Mouse (Mus musculus) embryonic facial prominence, embryonic 15.5 days (tissue): ENCODE measurements around the gene Shoc2. TPM values are rescaled to one million over a fixed set of nuclear protein-coding genes. Genes with fewer than 3 reads are reported as not detected.

Source experiments
- ATAC-seq: fragments of 200-750 bp; cut with Nextera tagmentation; 2 replicates; pipeline ENCODE4 v1.8.0; 2017; ENCODE audit warnings: low read depth, moderate TSS enrichment; ENCODE audit not compliant: insufficient number of reproducible peaks, low FRiP score, low TSS enrichment
- H3K27ac ChIP-seq: fragments of 300-500 bp; sonication (generic); replicated peaks from 2 replicates; pipeline ENCODE4 v1.5.1; 2015; ENCODE audit warnings: mild to moderate bottlenecking, inconsistent platforms
- H3K27me3 ChIP-seq: fragments of 300-500 bp; sonication (generic); 2 replicates; pipeline ENCODE4 v1.6.1; 2015; ENCODE audit warnings: inconsistent platforms
- H3K36me3 ChIP-seq: fragments of 300-500 bp; sonication (generic); 2 replicates; pipeline ENCODE4 v1.6.1; 2015; ENCODE audit warnings: mild to moderate bottlenecking, inconsistent platforms
- H3K4me1 ChIP-seq: fragments of 300-500 bp; sonication (generic); 2 replicates; pipeline ENCODE4 v1.6.1; 2015; ENCODE audit warnings: inconsistent platforms
- H3K4me2 ChIP-seq: fragments of 300-500 bp; sonication (generic); replicated peaks from 2 replicates; pipeline ENCODE4 v1.6.1; 2015; ENCODE audit warnings: mild to moderate bottlenecking, inconsistent platforms
- H3K4me3 ChIP-seq: fragments of 300-500 bp; sonication (generic); replicated peaks from 2 replicates; pipeline ENCODE4 v1.5.1; 2015; ENCODE audit warnings: mild to moderate bottlenecking, inconsistent platforms
- H3K9ac ChIP-seq: fragments of 300-500 bp; sonication (generic); 2 replicates; pipeline ENCODE4 v1.6.1; 2015; ENCODE audit warnings: inconsistent platforms
- H3K9me3 ChIP-seq: fragments of 300-500 bp; sonication (generic); replicated peaks from 2 replicates; pipeline ENCODE4 v1.6.1; 2016; ENCODE audit warnings: inconsistent platforms
- WGBS: fragments of 180-500 bp; shearing (Covaris S2); methylation state at CpG from one replicate; pipeline ENCODE4 v1.1.7; 2015; 5-methylcytosine and 5-hydroxymethylcytosine counted together
- polyA plus RNA-seq: library from polyadenylated mRNA; unstranded; fragments of >200 nt; fragmentation: Nextera tagmentation; extraction: Ambion mirVana; gene quantifications from 2 replicates; pipeline ENCODE4 v1.2.1, GENCODE M21; 2015

Shoc2 gene
- polyA plus RNA-seq, 1 experiment from 2014 or later = 48.0 TPM

DNA sequence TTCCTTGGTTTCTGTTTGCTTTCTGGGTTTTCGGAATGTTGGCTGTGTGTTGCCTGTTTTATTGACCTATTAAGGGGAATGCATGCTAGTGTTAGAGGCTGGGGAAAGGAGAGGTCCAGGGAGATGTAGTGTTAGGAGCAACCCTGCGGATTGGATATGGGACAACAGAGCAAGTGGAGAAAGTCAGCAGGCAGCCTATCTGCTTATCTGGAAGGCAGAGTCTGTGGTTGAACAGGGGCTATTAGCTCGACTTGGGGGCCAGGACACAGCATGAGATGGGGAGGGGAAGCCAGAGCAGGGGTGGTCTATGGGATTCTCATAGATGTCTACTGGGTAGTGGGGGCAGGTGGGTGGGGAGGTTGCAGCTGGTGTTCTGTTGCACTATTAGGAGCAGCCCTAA, 37.9 kb downstream of the Shoc2 start:
- Histone ChIP-seq H3K4me1 (peaks cover 7% of the 10 kb centered on the region), H3K36me3 (no peaks in the 10 kb centered on the region), H3K27ac (no peak overlapping the region), H3K9me3 (no peaks in the 10 kb centered on the region), H3K4me2 (no peak overlapping the region), H3K4me3 (no peak overlapping the region), H3K9ac (no peak overlapping the region), H3K27me3 (no peaks in the 10 kb centered on the region)
- no peak for ATAC-seq
- 67% methylated on average over 3 of the region's 3 CpGs for WGBS

DNA sequence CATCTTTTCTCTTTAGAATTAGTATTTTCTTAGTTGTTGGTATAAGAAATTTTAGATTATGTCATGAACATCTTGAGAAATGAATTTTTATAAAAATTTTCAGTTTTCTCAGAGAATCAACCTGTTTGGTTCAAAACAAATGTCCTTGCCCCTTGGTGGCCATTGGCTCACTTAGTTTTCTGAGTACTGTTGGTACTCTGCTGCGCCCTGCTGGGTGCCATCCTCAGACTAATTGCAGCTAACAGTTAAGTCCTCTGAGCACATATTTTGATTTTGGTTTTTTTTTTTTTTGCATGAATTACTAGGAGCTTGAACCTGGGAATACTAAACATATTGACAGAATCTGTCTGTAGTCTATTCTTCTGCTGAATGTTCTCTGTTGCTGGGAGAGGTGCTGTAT, 39.2 kb downstream of the Shoc2 start:
- no peak for ATAC-seq
- H3K4me2 ChIP-seq = no peak overlapping the region
- H3K27ac ChIP-seq = no peak overlapping the region
- 95% methylated on average over 1 of the region's 1 CpGs for WGBS
- H3K27me3 ChIP-seq = no peaks in the 10 kb centered on the region
- H3K4me1 ChIP-seq = peaks cover 7% of the 10 kb centered on the region
- H3K4me3 ChIP-seq = no peak overlapping the region
- peaks cover 8% of the 10 kb centered on the region for H3K36me3 ChIP-seq
- H3K9ac ChIP-seq = no peak overlapping the region
- H3K9me3 ChIP-seq = no peaks in the 10 kb centered on the region

DNA sequence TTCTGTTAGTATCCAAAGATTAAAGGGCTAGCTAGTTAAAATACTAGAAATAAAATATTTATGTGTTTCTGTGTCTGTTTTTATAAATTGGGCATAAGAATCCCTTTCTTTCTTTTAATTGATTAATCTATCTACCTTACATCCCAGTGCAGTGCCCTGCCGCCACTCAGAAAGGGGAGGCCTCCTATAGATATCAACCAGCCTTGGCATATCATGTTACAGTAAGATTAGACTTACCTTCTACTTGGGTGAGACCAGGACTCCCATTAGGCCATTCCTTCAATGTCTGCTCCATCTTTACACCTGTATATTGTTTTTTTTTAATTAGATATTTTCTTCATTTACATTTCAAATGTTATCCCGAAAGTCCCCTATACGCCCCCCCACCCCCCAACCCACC, 40.5 kb downstream of the Shoc2 start:
- Histone ChIP-seq H3K4me3 (no peak overlapping the region), H3K4me1 (peaks cover 7% of the 10 kb centered on the region), H3K36me3 (peaks cover 8% of the 10 kb centered on the region), H3K27me3 (no peaks in the 10 kb centered on the region), H3K4me2 (no peak overlapping the region), H3K9ac (no peak overlapping the region), H3K9me3 (no peaks in the 10 kb centered on the region), H3K27ac (no peak overlapping the region)
- ATAC-seq = no peak
- 91% methylated on average over 3 of the region's 3 CpGs for WGBS

DNA sequence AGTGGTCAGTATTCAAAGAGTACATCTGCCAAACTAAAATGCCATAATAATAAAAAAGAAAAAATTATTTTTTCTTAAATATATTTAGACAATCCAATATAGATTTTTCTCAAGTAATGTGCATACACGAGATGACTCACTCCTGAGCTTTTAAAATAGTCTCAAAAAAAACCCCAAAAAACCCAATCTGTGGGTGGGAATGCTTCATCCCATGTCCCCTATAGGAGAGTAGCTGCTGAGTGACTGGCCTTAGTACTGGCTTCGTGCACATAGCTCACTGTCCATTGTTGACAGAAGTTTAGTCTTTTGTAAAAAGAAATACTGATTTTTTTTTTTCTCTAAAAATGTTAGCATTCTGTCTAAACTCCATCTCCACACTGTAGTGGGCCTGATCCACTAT, 46.4 kb downstream of the Shoc2 start:
- Histone ChIP-seq H3K27ac (no peak overlapping the region), H3K36me3 (peaks cover 8% of the 10 kb centered on the region), H3K9ac (no peak overlapping the region), H3K27me3 (no peaks in the 10 kb centered on the region), H3K4me3 (no peak overlapping the region), H3K4me1 (no peaks in the 10 kb centered on the region), H3K9me3 (no peaks in the 10 kb centered on the region), H3K4me2 (no peak overlapping the region)
- 86% methylated on average over 2 of the region's 2 CpGs for WGBS
- ATAC-seq = no peak

DNA sequence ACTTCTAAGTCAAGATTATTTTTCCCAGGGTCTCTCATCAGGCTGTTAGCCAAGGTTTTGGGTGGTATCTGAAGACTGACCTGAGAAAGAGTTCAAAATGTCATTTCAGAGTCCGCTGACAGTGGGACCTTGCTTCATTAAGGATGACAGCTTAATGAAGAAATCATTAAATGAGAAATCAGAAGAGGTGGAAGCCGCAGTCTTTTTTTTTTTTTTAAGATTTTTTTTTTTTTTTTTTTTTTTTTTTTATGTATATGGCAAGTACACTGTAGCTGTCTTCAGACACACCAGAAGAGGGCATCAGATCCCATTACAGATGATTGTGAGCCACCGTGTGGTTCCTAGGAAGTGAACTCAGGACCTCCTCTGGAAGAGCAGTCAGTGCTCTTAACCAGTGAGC, 49.8 kb downstream of the Shoc2 start:
- ATAC-seq = no peak
- no peak overlapping the region for H3K27ac ChIP-seq
- H3K9ac ChIP-seq = no peak overlapping the region
- H3K4me3 ChIP-seq = no peak overlapping the region
- no peaks in the 10 kb centered on the region for H3K4me1 ChIP-seq
- no peaks in the 10 kb centered on the region for H3K9me3 ChIP-seq
- H3K27me3 ChIP-seq = no peaks in the 10 kb centered on the region
- H3K36me3 ChIP-seq = no peaks in the 10 kb centered on the region
- 71% methylated on average over 3 of the region's 3 CpGs for WGBS
- H3K4me2 ChIP-seq = no peak overlapping the region

DNA sequence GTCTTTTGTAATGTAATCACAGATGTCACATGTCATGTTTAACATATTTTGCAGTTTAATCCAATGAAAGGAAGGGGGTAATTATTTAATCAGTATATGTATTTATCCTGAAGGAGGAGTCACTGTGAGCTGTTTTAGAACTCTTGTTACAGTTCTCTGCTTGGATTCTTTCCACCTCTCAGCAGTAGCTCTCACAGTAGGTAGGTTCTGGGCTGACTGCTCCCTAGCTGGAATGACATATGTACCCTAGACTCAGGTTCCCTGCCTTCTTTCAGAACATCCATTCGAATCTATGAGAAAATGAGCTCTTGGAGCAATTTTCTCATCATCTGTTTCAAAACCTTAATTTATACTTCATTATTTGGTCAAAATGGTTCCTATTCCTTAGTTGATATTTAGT, 50.2 kb downstream of the Shoc2 start:
- H3K4me2 ChIP-seq = no peak overlapping the region
- no peaks in the 10 kb centered on the region for H3K36me3 ChIP-seq
- ATAC-seq = no peak
- WGBS = 76% methylated on average over 1 of the region's 1 CpGs
- H3K4me1 ChIP-seq = no peaks in the 10 kb centered on the region
- no peaks in the 10 kb centered on the region for H3K9me3 ChIP-seq
- no peak overlapping the region for H3K4me3 ChIP-seq
- H3K27ac ChIP-seq = no peak overlapping the region
- no peaks in the 10 kb centered on the region for H3K27me3 ChIP-seq
- H3K9ac ChIP-seq = no peak overlapping the region

DNA sequence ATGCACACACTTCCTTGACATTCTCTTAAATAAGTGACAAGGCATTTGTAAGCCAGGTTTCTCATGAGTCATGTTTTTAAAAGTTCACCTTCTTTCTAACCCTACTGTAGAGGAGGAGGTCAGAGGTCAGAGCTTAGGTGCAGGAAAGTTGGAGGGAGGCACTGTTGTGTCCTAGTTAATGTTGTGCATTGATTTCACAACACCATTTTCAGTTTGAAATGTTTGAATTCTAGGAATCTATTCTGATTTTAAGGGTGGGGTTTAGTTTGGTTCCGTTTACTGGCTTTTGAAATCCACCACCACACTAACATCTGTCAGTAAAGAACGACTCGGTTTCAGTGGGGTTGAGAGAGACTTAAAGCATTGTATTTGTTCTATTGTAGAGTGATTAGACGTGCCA, 66.9 kb downstream of the Shoc2 start:
- no peak for ATAC-seq
- Histone ChIP-seq H3K4me2 (no peak overlapping the region), H3K27me3 (no peaks in the 10 kb centered on the region), H3K27ac (no peak overlapping the region), H3K9ac (no peak overlapping the region), H3K36me3 (no peaks in the 10 kb centered on the region), H3K4me3 (no peak overlapping the region), H3K9me3 (no peaks in the 10 kb centered on the region), H3K4me1 (no peaks in the 10 kb centered on the region)
- 71% methylated on average over 4 of the region's 4 CpGs for WGBS

DNA sequence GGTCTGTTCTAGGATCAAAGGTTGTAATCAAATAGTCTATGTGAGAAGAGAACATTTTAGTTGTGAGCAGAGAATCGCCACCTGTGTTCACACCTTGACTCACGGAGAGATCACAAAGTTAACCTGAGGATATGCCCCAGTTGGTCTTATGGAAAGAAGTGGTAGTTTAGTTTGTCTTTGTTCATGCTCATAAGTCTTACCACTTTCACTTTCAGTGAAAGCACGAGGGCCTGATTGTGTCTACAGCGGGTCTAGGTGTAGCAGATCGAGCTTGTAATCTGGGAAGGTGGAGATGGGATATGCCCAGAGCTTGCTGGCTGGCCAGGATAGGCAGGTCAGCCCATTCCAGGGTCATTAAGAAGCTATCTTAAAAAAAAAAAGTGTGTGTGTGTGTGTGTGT, 70.9 kb downstream of the Shoc2 start:
- 90% methylated on average over 5 of the region's 5 CpGs for WGBS
- Histone ChIP-seq H3K4me1 (no peaks in the 10 kb centered on the region), H3K4me3 (no peak overlapping the region)

DNA sequence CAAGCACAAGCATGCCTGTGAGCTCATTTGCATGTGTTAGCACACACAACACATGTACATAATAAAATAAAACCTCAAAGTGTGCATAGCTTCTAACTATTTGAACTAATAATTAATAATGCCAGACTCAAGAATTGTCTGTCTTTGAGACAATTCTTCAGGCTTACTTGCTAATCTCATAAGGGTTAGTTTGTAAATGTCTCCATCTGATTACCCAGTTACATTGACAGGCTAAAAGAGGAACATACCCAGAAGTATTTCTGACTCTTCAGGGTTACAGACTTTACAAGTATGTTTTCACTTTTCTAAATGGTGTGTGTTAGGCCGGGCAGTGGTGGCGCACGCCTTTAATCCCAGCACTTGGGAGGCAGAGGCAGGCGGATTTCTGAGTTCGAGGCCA, 71.4 kb downstream of the Shoc2 start:
- no peaks in the 10 kb centered on the region for H3K27me3 ChIP-seq
- 95% methylated on average over 5 of the region's 5 CpGs for WGBS

More for the DNA sequence above, 70.9 kb downstream of the Shoc2 start:
- Histone ChIP-seq H3K9me3 (no peaks in the 10 kb centered on the region), H3K27ac (no peak overlapping the region), H3K27me3 (no peaks in the 10 kb centered on the region), H3K4me2 (no peak overlapping the region), H3K36me3 (0 out of 2 replicates have a peak, but pooled peaks cover 6% of the 10 kb centered on the region), H3K9ac (no peak overlapping the region)
- no peak for ATAC-seq

DNA sequence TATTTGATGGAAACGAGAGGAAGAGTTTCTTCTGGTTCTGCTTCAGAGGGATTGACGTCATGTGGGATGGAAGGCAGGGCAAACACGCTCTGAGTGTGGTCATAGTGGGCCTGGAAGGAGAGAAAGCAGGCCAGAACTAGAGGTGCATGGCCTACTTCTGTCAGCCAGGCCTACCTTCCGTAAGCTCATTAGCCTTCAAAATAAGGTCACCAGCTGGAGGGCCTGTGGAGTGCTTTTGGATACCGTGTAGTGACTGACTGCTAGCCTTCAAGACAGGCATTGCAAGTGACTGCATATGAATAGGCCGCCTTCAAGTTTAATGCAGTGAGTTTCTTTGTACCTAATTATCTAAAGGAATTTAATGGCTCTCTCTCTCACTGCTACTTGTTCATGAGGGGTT, 91.0 kb downstream of the Shoc2 start:
- Histone ChIP-seq H3K27me3 (no peaks in the 10 kb centered on the region), H3K4me3 (no peak overlapping the region), H3K4me1 (no peaks in the 10 kb centered on the region), H3K9ac (no peak overlapping the region), H3K9me3 (no peaks in the 10 kb centered on the region), H3K4me2 (no peak overlapping the region), H3K36me3 (peaks cover 24% of the 10 kb centered on the region; the same call in 1 of the 2 replicates), H3K27ac (no peak overlapping the region)
- ATAC-seq = no peak
- WGBS = 89% methylated on average over 6 of the region's 6 CpGs

More for the DNA sequence above, 71.4 kb downstream of the Shoc2 start:
- 0 out of 2 replicates have a peak, but pooled peaks cover 6% of the 10 kb centered on the region for H3K36me3 ChIP-seq
- no peak overlapping the region for H3K9ac ChIP-seq
- H3K27ac ChIP-seq = no peak overlapping the region
- H3K4me2 ChIP-seq = no peak overlapping the region
- no peaks in the 10 kb centered on the region for H3K9me3 ChIP-seq
- ATAC-seq = no peak
- H3K4me1 ChIP-seq = no peaks in the 10 kb centered on the region
- H3K4me3 ChIP-seq = no peak overlapping the region

DNA sequence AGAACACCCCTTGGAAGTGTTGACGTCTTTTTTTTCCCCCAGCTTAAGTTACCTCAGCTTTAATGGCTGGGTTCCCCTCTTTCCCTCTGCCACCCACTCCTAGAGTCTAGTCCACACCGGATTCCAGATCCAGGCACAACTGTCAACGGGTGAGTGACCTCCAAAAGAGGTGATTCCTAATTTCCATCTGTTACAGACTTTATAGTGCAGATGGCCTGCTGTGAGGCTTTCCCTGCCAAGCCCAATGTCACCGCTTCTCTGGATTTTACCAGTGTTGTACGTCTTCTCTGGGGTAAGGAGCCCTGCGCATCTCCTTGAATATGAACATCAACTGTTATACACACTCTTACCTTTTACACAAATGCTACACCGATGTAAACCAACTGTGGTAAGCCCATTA, 95.3 kb downstream of the Shoc2 start:
- H3K9me3 ChIP-seq = no peaks in the 10 kb centered on the region
- 80% methylated on average over 7 of the region's 7 CpGs for WGBS
- H3K36me3 ChIP-seq = 0 out of 2 replicates have a peak, but pooled peaks cover 9% of the 10 kb centered on the region
- H3K27me3 ChIP-seq = peaks cover 7% of the 10 kb centered on the region; the same call in 1 of the 2 replicates
- H3K4me1 ChIP-seq = peaks cover 1% of the 10 kb centered on the region
- H3K27ac ChIP-seq = no peak overlapping the region
- no peak overlapping the region for H3K4me2 ChIP-seq
- no peak overlapping the region for H3K4me3 ChIP-seq
- no peak for ATAC-seq
- H3K9ac ChIP-seq = no peak overlapping the region

DNA sequence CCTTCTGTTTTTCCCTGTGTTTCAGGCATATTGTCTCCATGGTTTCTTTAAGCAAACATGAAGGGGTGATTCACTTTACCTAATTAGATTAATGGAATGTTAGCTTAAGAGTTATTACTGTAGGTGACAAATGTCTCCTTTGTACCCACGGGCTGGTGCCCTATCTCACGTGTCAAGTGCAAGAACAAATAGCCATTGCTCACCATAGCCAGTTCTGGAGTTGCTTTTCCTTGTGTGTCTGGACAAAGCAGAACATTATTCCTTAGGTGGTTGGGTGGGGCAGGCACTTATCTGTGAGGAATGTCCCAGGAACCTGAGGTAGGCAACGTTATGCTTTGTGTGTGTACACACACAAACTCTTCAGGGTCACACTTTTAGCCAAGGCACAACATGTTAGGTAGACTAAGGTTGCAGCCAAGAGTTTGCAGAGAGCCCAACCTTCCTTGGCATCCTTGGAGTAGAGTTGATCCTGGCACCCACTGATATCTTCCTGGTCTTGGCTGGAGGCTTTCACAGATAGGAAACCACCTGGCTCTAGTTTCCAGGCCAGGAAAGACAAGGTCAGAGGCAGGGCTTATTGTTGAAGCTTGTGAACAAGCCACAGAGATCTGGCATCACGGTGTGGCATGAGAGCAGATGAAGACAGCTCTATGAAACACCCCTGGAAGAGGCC, 96.4 kb downstream of the Shoc2 start:
- Histone ChIP-seq H3K27ac (no peak overlapping the region), H3K4me2 (no peak overlapping the region), H3K4me1 (peaks cover 12% of the 10 kb centered on the region), H3K27me3 (peaks cover 17% of the 10 kb centered on the region), H3K9me3 (no peaks in the 10 kb centered on the region), H3K9ac (no peak overlapping the region), H3K4me3 (no peak overlapping the region), H3K36me3 (0 out of 2 replicates have a peak, but pooled peaks cover 6% of the 10 kb centered on the region)
- no peak for ATAC-seq
- WGBS = 71% methylated on average over 4 of the region's 4 CpGs
